Mouse (Mus musculus) intestine, embryonic 16.5 days (tissue): ENCODE measurements around the gene Txn2. TPM values are rescaled to one million over a fixed set of nuclear protein-coding genes. Genes with fewer than 3 reads are reported as not detected.

Experiments
- ATAC-seq: fragments of 200-750 bp; cut with Nextera tagmentation; 2 replicates; pipeline ENCODE4 v1.8.0; 2017; ENCODE audit warnings: moderate TSS enrichment, moderate library complexity
- H3K27ac ChIP-seq: fragments of 300-500 bp; sonication (generic); 2 replicates; pipeline ENCODE4 v1.5.1; 2014; ENCODE audit warnings: mild to moderate bottlenecking, low read length
- H3K27me3 ChIP-seq: fragments of 300-500 bp; sonication (generic); replicated peaks from 2 replicates; pipeline ENCODE4 v1.6.1; 2014; ENCODE audit warnings: low read length, control low read depth, mixed read lengths; ENCODE audit not compliant: control insufficient read depth, insufficient read depth
- H3K36me3 ChIP-seq: fragments of 300-500 bp; sonication (generic); 2 replicates; pipeline ENCODE4 v1.6.1; 2014; ENCODE audit warnings: low read length, control low read depth; ENCODE audit not compliant: control insufficient read depth, insufficient read depth
- H3K4me1 ChIP-seq: fragments of 300-500 bp; sonication (generic); 2 replicates; pipeline ENCODE4 v1.6.1; 2014; ENCODE audit warnings: low read length, control low read depth, mixed read lengths; ENCODE audit not compliant: control insufficient read depth, insufficient read depth
- H3K4me2 ChIP-seq: fragments of 300-500 bp; sonication (generic); 2 replicates; pipeline ENCODE4 v1.6.1; 2014; ENCODE audit warnings: low read depth, low read length, control low read depth
- H3K4me3 ChIP-seq: fragments of 300-500 bp; sonication (generic); 2 replicates; pipeline ENCODE4 v1.5.1; 2014; ENCODE audit warnings: mild to moderate bottlenecking, low read length
- H3K9ac ChIP-seq: fragments of 300-500 bp; sonication (generic); 2 replicates; pipeline ENCODE4 v1.6.1; 2014; ENCODE audit warnings: low read depth, low read length
- H3K9me3 ChIP-seq: fragments of 300-500 bp; sonication (generic); 2 replicates; pipeline ENCODE4 v1.6.1; 2016; ENCODE audit warnings: low read length, control low read depth; ENCODE audit not compliant: control insufficient read depth
- WGBS: fragments of 180-500 bp; shearing (Covaris S2); extraction: QIAGEN DNeasy Blood & Tissue Kit; methylation state at CpG from one replicate; pipeline ENCODE4 v1.1.7; 2014; 5-methylcytosine and 5-hydroxymethylcytosine counted together
- polyA plus RNA-seq: library from polyadenylated mRNA; unstranded; fragments of >200 nt; fragmentation: Nextera tagmentation; extraction: Ambion mirVana; gene quantifications from 2 replicates; pipeline ENCODE4 v1.2.1, GENCODE M21; 2015

Gene Txn2
- polyA plus RNA-seq, 1 experiment from 2014 or later: 388 TPM

DNA sequence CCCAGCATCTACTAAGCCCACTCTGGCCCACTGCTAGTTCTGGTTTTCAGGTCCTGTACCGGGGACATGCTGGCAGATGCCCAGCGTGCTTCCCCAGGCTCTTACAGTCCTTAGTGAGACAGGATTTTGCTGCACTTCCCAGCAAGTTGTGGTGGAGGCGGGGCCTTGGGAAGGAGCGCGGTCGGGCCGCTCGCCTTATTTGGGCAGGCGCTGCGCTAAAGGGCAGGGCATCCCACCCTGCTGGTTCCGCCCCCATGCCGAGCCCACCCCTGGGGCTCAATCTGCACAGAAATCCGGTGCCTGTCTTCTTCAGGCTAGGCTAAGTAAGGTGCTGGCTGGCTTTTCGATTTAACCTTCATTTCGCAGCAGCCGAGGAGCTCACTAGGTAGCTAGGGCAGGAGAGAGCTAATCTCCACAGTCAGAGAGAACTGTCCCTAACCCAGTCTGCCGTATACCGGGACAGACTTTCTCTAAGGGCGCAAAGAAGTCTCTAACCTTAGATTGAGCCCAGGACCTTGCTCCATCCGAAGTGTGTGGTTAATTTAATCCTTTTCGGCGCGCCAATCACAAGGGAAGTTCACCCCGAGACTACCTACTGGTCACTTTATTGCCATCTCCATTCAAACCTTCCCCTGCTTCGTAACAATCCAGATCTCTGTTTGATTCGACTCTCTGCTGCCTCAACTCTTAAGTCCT is 23.4 kb downstream of the Txn2 start:
- WGBS: 8% methylated on average over 26 of the region's 26 CpGs
- ATAC-seq: peak; percentile 85
- H3K4me1 ChIP-seq: peaks cover 30% of the 10 kb centered on the region

DNA sequence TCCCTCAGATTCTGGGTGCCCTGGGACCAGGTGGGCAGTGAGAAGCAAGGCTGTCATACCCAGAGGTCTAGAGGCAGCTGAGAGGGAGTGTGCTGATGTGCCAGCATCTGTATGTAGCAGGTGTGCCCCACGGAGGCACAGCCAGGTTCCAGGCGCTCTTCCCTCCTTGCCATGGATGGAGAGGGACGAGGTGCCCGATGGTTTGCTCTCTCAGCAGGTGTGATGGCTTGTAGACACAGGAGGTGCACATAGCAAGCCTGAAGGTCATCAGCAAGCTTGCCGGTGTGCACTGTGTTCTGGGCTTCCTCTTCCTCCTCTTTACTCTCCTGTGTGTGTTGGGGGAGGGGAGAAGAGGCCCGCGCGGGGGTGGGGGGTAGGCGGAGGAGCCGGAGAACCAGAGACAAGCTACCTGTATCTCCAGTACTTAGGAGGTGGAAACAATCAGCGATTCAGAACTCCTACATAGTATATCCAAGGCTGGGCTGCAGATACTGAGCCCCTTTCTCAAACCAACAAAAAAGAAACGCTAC is 24.4 kb downstream of the Txn2 start:
- WGBS: 22% methylated on average over 12 of the region's 12 CpGs
- Histone ChIP-seq H3K9ac (peak overlapping the region; percentile 54), H3K27ac (peak overlapping the region; percentile 80)

More for the DNA sequence above, 23.4 kb downstream of the Txn2 start:
- peak overlapping the region; percentile 80 for H3K27ac ChIP-seq
- H3K36me3 ChIP-seq: no peaks in the 10 kb centered on the region
- no peaks in the 10 kb centered on the region for H3K27me3 ChIP-seq
- peak overlapping the region; percentile 59 for H3K4me2 ChIP-seq
- peak overlapping the region; percentile 42 for H3K4me3 ChIP-seq
- H3K9me3 ChIP-seq: no peaks in the 10 kb centered on the region
- peak overlapping the region; percentile 54 for H3K9ac ChIP-seq

DNA sequence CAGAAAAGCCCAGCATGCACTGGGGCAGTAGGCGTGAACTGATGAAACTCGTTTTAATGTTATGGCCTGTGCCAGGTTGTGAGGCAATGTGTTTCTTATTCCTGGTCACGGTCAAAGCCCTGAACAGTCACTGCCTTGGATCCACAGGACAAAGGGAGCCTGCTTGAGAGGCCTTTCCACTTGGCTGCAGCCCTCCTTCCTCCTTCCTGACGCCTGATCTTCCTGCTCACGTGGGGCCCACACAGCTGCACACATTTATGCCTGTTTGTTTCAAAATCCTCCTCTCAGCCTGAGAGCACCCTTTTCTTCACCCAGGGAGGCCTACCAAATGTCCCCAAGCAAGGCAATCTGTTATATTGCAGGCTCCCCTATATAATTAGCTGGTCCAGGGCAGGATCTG is 25.6 kb downstream of the Txn2 start:
- no peaks in the 10 kb centered on the region for H3K9me3 ChIP-seq
- H3K4me3 ChIP-seq: no peak overlapping the region
- no peaks in the 10 kb centered on the region for H3K27me3 ChIP-seq
- H3K36me3 ChIP-seq: no peaks in the 10 kb centered on the region
- ATAC-seq: no peak
- no peak overlapping the region for H3K4me2 ChIP-seq
- H3K9ac ChIP-seq: no peak overlapping the region
- 55% methylated on average over 5 of the region's 5 CpGs for WGBS
- peak overlapping the region; percentile 19; the same call in 1 of the 2 replicates for H3K27ac ChIP-seq
- H3K4me1 ChIP-seq: peaks cover 30% of the 10 kb centered on the region

More for the DNA sequence above, 24.4 kb downstream of the Txn2 start:
- no peaks in the 10 kb centered on the region for H3K9me3 ChIP-seq
- ATAC-seq: no peak
- peak overlapping the region; percentile 59 for H3K4me2 ChIP-seq
- H3K4me1 ChIP-seq: peaks cover 30% of the 10 kb centered on the region
- no peaks in the 10 kb centered on the region for H3K36me3 ChIP-seq
- no peak overlapping the region for H3K4me3 ChIP-seq
- no peaks in the 10 kb centered on the region for H3K27me3 ChIP-seq

DNA sequence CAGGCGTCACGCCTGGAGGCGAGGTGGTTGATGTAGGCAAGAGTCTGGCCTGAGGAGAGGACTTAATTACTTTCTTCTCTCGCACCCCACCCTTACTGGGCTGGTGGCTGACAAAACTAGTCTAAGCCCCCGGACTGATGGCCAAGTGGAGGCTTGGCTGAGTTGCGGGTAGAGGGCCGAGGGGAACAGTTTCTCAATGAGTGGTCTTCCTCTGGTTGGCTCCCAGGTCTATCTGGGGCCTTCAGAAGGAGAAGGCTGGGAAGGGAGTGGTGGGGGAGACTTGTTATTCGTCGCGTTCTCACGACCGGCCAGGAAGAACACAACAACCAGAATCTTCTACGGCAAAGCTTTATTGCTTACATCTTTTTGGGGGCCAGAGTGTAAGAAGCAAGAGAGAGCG is 33.9 kb downstream of the Txn2 start:
- WGBS: 80% methylated on average over 13 of the region's 14 CpGs
- H3K27ac ChIP-seq: no peak overlapping the region
- no peaks in the 10 kb centered on the region for H3K36me3 ChIP-seq
- ATAC-seq: no peak
- H3K4me3 ChIP-seq: no peak overlapping the region
- H3K4me1 ChIP-seq: no peaks in the 10 kb centered on the region
- H3K4me2 ChIP-seq: 0 out of 2 replicates have a peak overlapping the region, but pooled peaks have one; percentile 12
- H3K27me3 ChIP-seq: no peaks in the 10 kb centered on the region
- H3K9ac ChIP-seq: no peak overlapping the region
- H3K9me3 ChIP-seq: no peaks in the 10 kb centered on the region

DNA sequence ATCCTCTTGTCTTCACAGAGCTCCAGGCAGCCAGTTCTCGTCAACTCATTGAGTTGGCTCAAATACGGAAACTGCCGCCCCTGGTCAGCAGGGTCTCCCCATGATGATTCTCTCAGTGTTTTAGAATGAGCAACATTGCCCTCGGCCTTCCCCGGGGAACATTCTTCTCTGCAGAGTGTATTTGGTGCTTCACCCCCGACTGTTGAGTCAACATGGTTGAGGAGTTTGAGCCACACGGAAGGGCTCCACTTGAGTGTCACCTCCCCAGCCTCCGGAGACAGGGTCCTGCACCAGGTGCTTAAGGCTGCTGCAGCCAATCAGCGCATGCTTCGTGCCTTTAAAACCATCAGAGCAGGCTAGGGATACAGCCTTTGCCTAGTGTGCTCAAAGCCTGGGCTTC is 35.5 kb downstream of the Txn2 start:
- Histone ChIP-seq H3K4me2 (no peak overlapping the region), H3K9me3 (no peaks in the 10 kb centered on the region), H3K4me3 (no peak overlapping the region), H3K4me1 (no peaks in the 10 kb centered on the region), H3K27me3 (no peaks in the 10 kb centered on the region), H3K36me3 (no peaks in the 10 kb centered on the region), H3K27ac (no peak overlapping the region), H3K9ac (no peak overlapping the region)
- no peak for ATAC-seq
- WGBS: 73% methylated on average over 10 of the region's 10 CpGs

DNA sequence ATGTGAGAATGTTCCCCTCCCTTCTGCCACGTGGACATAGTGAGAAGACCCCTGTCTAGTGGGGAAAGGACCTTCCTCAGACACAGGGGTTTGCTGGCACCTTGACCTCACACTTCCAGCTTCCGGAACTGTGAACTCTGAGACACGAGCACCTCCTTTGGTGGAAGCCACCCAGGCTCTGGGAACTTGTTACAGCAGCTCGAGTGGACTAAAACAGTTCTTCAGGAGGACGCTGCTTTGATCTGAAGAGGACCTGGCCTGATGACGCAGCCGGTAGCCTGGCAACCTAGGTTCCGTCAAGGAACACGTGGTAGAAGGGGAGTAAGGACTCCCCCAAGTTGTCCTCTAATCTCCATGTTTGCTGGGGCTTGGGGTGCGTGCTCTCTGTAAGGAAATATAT is 36.4 kb downstream of the Txn2 start:
- WGBS: 84% methylated on average over 10 of the region's 10 CpGs
- Histone ChIP-seq H3K9ac (no peak overlapping the region), H3K36me3 (no peaks in the 10 kb centered on the region), H3K27me3 (no peaks in the 10 kb centered on the region), H3K4me1 (no peaks in the 10 kb centered on the region), H3K4me3 (no peak overlapping the region), H3K4me2 (no peak overlapping the region), H3K9me3 (no peaks in the 10 kb centered on the region), H3K27ac (peak overlapping the region; percentile 18; the same call in 1 of the 2 replicates)
- no peak for ATAC-seq

DNA sequence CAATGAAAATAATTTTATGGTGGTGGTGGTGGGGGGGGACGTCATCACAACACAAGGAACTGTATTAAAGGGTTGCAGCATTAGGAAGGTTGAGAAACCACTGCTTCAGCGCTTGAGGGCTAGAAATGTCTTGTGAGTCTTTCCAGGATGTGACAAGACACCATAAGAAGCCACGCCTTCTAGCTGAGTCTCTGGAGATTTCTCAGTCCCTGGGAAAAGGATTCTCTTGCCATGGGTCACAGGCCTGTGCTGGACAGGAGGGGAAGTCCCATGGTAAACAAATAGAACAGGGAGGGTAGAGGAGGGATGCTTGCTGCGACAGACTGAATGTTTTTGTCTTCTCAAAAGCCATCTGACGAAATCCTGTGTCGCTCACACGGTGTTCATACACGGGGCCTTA is 37.0 kb downstream of the Txn2 start:
- H3K9ac ChIP-seq: no peak overlapping the region
- no peak overlapping the region for H3K4me2 ChIP-seq
- no peak overlapping the region for H3K4me3 ChIP-seq
- no peaks in the 10 kb centered on the region for H3K27me3 ChIP-seq
- H3K9me3 ChIP-seq: no peaks in the 10 kb centered on the region
- ATAC-seq: no peak
- H3K4me1 ChIP-seq: no peaks in the 10 kb centered on the region
- no peaks in the 10 kb centered on the region for H3K36me3 ChIP-seq
- 70% methylated on average over 8 of the region's 8 CpGs for WGBS
- peak overlapping the region; percentile 31 for H3K27ac ChIP-seq

DNA sequence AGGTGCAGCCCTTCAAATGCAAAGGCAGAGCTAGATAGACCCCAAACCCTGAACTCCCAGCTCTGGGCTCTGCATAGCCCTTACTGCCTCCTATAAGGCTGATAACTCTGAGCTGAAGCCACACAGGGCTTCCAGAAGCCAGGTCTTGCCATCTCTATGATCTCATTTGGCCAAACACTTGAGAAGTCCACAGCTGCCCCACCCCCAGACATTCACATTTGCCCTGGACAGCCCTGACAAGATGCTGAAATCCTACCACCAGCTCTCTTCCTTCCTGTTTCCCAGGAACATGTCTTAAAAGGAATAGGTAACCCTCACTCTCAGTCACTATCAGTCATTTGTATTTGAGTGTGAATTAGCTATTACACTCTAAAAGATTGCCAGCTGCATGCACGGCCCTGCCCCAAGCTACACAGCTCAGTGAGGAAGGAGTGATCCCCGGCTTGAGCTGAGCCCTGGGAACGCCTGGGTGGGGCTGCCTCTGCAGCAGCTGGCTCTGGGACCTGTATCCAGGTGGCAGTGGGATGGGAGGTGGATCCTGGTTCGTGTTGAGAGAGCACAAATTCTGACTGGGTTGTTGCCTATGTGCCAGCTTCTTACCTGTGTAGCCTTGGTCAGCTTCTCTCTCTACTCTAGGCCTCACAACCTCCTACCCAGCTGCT is 38.9 kb downstream of the Txn2 start:
- peak; percentile 45; the same call in 1 of the 2 replicates for ATAC-seq
- no peaks in the 10 kb centered on the region for H3K9me3 ChIP-seq
- no peak overlapping the region for H3K4me2 ChIP-seq
- H3K27me3 ChIP-seq: no peaks in the 10 kb centered on the region
- WGBS: 34% methylated on average over 4 of the region's 4 CpGs
- 0 out of 2 replicates have a peak, but pooled peaks cover 9% of the 10 kb centered on the region for H3K4me1 ChIP-seq
- H3K27ac ChIP-seq: no peak overlapping the region
- no peaks in the 10 kb centered on the region for H3K36me3 ChIP-seq
- no peak overlapping the region for H3K4me3 ChIP-seq
- H3K9ac ChIP-seq: no peak overlapping the region

DNA sequence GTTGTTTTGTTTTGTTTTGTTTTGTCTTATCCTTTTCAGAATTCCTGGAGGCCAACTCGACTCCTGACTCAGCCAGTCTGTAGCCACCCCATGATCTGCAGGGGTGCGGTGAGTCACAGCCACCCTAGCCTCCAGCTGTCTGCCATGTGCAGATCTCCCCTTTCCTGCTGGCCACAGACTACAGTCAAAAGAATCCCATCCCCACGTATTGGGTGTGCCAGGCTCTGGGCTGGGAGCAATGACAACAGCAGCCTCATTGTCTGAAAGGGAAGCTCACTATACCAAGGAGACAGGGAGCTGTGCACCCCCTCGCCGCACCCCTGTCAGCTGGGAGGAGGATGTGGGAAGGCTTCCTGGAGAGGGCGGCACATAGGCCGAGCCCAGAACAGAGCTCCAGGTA is 40.5 kb downstream of the Txn2 start:
- H3K4me3 ChIP-seq: no peak overlapping the region
- peaks cover 17% of the 10 kb centered on the region for H3K4me1 ChIP-seq
- H3K9me3 ChIP-seq: no peaks in the 10 kb centered on the region
- no peak overlapping the region for H3K27ac ChIP-seq
- no peaks in the 10 kb centered on the region for H3K27me3 ChIP-seq
- H3K9ac ChIP-seq: no peak overlapping the region
- H3K36me3 ChIP-seq: no peaks in the 10 kb centered on the region
- ATAC-seq: no peak
- H3K4me2 ChIP-seq: no peak overlapping the region
- WGBS: 67% methylated on average over 7 of the region's 7 CpGs
